Mouse (Mus musculus): ENCODE results near the gene Fth1.
A peak's percentile ranks its signal among the peaks of the same experiment; 100 is the strongest.
"Not testable (repeated sequence)": the region's sequence is repeated elsewhere in the genome, so short reads cannot be mapped to it uniquely, and the experiment has no call there.

The Fth1 gene

DNA sequence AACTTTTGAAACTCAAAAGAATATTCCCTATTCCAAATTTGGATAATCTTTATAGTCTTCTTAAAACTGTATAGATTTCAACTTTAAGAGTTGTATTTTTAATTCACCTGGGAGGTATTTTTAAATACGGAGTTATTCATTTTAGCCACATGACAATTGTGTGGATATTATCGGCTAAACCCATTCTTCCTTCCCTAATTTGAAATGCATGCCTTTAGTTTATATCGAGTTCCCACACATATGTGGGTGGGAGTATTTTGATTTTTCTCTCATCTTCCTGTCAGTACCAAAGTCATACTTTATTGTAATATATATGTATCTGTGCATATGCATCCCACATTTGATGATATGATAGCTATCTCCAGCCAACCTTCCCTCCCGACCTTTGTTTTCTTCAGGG, at the start of gene Fth1:
Fth1 (plus strand) TSS at position 341 of the 400 bp plus-strand sequence.
- DNase-seq, result no peak

DNA sequence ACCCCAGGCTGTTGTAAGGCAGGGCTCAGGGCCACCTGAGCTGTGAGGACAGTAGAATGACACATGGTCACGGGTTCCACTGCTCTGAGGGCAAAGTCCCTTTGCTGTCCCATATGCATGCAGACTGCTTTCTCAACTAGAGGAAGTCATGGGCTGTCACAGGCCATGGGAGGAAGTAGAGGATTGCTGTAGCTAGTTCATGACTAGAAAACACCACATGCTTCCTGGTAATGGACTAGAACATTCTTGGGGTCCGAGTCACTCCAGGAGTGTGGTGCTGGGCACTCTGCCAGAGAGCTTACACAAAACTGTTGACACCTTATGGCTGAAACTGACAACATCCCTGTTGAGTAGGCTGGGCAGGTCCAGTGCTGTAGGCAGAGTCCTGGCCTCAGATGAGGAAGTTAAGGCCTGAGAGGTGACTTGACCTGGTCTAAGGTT, 49.2 kb upstream of the Fth1 start:
- not testable (repeated sequence) for DNase-seq

- DNase-seq, result no peak
Measured at GRCm38 (mm10) chr19:9933908-9934307, 46.5 kb upstream of the Fth1 start.

- DNase-seq, result no peak
Measured at GRCm38 (mm10) chr19:9936579-9936978, 43.8 kb upstream of the Fth1 start.

- DNase-seq, result no peak
Measured at GRCm38 (mm10) chr19:9937428-9937827, 43.0 kb upstream of the Fth1 start.

- no peak for DNase-seq
Measured at GRCm38 (mm10) chr19:9938156-9938823, 42.1 kb upstream of the Fth1 start.

GRCm38 (mm10) chr19:9938824-9939303, 41.5 kb upstream of the Fth1 start:
- DNase-seq, result peak in 1 of 2 experiments; percentile 40

DNA sequence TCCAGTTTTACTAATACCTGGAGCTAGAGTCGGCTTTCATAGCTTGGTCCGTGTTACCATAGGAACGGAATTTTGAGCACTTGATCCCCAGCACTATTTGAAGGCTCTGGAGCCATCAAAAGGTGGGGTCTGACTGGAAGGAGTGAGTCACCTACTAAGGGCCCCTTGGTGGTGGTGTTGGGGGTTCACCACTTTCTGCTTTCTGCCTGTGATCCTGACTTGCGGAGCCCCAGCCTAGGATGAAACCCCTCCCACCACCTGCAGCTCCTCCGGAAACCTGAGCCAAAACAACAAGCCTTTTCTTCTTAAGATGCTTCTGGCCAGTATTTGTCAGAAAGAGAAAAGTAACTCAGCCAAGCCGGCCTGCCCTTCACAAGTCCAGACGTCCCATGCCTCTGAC, 40.6 kb upstream of the Fth1 start:
- DNase-seq, result no peak

DNA sequence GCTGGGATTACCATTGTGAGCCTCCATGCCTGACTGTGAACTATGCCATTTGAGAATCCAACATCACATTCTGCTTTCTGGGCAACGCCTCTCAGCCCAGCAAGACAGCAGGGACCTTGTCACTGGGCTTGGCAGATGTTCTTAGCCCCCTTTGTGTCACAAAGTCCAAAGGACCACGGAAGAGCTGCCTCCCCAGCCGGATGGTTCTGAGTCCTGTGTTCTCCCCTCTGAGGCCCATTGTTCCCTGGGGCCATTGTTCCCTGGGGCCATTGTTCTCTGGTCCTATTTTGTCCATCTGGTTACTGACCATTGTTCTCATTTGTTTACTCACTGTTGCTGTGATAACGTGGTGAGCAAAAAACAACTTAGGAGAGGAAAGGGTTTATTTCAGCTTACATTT, 39.5 kb upstream of the Fth1 start:
- no peak for DNase-seq

- DNase-seq, result peak; percentile 44 to 52
Measured at GRCm38 (mm10) chr19:9941809-9942208, 38.6 kb upstream of the Fth1 start.

GRCm38 (mm10) chr19:9942539-9943533, 37.6 kb upstream of the Fth1 start:
- peak in 1 of 2 experiments; percentile 21 for DNase-seq

DNA sequence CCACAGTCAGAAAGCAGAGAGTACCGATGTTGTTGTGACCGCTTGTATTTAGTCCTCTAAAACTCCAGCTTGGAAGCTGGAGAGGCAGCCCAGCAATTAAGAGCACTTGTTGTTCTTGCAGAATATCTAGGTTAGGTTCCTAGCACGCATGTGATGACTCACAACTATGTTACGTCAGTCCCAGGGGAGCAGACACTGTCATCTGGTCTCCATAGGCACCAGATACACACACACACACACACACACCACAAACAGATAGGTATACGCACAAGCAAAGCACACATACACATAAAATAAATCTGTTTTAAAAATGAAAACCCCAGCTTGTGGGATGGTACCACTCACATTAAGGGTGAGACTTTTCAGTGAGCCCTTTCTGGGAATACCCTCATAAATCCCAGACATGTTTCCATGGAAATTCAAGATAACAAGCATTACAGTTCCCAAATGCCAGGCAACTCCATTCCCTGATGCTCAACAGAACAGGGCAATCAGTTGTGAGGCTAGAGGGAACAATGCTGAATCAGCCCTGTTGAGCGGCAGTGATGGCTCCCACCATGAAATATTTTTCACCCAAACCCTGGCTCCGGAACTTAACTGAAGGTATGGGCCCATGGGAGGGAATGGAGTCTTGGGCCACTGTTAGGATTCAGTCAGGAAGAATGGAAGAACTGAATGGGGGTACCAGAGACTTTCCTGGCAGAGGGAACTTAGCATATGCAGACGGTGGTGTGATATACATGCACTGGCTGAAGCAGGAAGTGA, 34.4 kb upstream of the Fth1 start:
- no peak for DNase-seq

GRCm38 (mm10) chr19:9946986-9947385, 33.4 kb upstream of the Fth1 start:
- peak; percentile 41 to 71 for DNase-seq

DNA sequence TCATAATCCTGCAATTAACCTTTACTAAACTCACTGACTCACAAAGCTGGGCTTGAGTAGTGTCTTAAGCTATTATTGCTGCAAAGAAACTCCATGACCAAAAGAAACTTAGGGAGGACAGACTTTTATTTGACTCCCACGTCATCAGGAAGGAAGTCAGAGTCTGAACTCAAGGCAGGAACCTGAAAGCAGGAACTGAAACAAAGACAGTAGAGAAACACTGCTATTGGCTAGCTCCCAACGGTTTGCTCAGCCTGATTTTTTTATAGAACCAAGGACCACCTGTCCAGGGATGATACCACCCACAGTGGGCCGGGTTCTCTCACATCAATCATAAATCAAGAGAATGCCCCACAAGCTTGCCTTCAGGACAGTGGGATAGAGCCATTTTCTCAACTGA, 28.0 kb upstream of the Fth1 start:
- no peak for DNase-seq

GRCm38 (mm10) chr19:9952912-9953311, 27.5 kb upstream of the Fth1 start:
- DNase-seq, result no peak

- DNase-seq, result peak; percentile 84 to 93
Measured at GRCm38 (mm10) chr19:9954055-9954810, 26.2 kb upstream of the Fth1 start.

GRCm38 (mm10) chr19:9954811-9955202, 25.6 kb upstream of the Fth1 start:
- peak; percentile 40 to 48 for DNase-seq

DNA sequence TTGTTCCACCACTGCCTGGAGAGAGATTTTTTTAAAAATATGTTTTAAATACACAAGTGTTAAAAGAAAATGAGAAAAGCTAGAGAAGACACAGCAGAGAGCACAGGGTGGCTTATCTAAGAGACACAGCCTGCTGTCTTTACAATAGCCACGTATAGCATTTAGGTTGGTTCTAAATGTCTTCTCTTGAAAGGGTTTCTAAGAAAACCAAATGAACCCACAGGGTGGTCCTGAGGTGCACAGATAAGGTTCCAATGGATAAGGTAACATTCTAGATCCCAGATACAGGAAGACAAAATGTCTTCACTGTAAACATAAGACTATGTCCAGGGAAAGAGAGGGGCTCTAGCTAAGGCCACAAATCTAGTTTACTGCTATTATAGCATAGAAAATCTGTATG, 25.0 kb upstream of the Fth1 start:
- no peak for DNase-seq

DNA sequence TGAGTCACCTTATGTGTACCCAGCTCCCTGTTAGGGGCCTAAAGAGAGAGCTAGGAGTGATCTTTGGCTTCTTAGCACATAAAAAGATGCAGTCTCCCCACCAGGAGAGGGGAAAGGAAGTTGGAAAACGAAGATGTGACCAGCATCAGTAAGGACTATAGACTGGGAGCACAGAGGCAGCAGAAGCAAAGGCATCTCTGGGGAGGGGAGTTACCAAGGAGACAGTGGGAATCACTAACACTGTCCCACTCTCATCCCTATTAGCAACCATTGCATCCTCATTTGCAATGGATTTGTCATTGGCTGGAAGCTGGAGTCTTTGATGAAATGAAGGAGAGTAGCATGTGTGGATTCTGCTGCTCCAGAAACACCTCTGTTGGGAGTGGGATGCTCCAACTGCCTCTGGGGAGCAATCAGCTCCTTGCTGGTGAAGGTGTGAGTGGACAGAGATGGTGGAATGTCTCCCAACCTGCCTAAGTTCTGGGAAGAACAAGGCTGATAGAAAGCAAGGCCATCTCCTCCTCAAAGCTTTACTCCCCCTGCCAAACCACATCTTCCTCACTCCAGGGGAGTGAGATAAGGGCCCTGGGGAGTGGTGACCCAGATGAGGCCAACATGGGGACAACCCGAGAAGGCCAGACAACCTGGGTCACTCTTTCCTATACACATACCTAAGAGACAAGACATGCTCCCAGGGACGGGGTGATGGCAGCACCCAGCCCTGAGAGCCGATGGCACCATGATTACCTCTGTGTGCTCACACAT, 23.6 kb upstream of the Fth1 start:
- no peak for DNase-seq

DNA sequence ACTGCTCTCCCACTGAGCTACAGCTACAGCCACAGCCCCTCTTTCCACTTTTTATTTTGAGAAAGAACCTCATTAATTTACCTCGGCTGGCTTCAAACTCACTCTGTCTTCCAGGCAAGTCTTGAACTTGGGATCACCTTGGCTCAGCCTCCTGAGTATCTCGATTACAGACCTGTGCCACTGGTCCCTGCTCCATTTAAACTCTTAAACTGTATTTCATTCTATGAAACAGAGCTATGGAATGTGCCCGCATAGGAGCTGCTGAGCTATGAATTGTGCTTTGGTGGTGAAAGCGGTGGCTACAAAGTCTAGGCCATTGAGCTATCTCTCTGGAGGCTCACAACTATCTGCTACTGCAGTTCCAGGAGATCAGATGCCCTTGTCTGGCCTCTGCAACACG, 22.4 kb upstream of the Fth1 start:
- no peak for DNase-seq

DNA sequence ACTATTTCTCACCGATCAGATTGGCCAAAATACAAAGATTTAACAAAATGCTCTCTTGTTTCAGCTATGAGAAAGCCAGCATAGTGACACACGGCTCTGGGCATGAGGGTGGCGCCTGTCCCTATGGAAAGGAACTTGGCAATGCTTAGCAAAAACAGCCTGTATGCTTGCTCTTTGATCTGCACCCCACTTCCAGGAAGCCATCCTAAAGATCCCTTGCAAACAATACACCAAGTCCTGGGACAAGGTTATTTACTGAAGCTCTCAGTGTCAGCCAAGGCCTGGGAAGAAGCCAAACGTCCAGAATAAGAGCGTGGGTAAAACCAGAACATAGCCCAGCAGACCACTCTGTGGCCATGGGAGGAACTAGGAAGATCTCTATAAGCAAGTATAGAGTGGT, 19.6 kb upstream of the Fth1 start:
- DNase-seq, result no peak

All from kidney, postnatal 36 days (tissue).